Mouse (Mus musculus) G1E (cell line): ENCODE results near the gene Gnas. TPM values are rescaled to one million over a fixed set of nuclear protein-coding genes. Genes with fewer than 3 reads are reported as not detected.

ENCODE experiments used
- ATAC-seq: 2 replicates; pipeline ENCODE4 v1.8.0; 2016; ENCODE audit warnings: mild to moderate bottlenecking; ENCODE audit not compliant: insufficient number of reproducible peaks, poor library complexity, low FRiP score, severe bottlenecking; ENCODE audit errors: extremely low read depth
- DNase-seq: peaks from one replicate; pipeline ENCODE4 v3.0.0; 2012; ENCODE audit warnings: low spot score
- H3K27me3 ChIP-seq: 2 replicates; pipeline ENCODE4 v1.6.1; 2012; ENCODE audit warnings: mild to moderate bottlenecking, low read length, inconsistent platforms; ENCODE audit not compliant: insufficient read depth
- H3K36me3 ChIP-seq: replicated peaks from 2 replicates; pipeline ENCODE3; 2012; ENCODE audit warnings: mild to moderate bottlenecking, inconsistent platforms
- H3K4me1 ChIP-seq: 2 replicates; pipeline ENCODE4 v1.6.1; 2012; ENCODE audit warnings: low read depth, low read length, inconsistent platforms, mixed read lengths; ENCODE audit not compliant: insufficient read depth
- H3K4me3 ChIP-seq: 2 replicates; pipeline ENCODE4 v1.5.1; 2012; ENCODE audit warnings: low read depth, mild to moderate bottlenecking, inconsistent platforms, low read length, moderate library complexity, mixed read lengths
- H3K9me3 ChIP-seq: replicated peaks from 2 replicates; pipeline ENCODE4 v1.6.1; 2012; ENCODE audit warnings: inconsistent platforms
- CTCF ChIP-seq: IDR thresholded peaks from 2 replicates; pipeline ENCODE4 v1.5.1; 2012; ENCODE audit warnings: low read depth, low read length, inconsistent platforms, mixed read lengths
- GATA1 ChIP-seq: IDR thresholded peaks from 2 replicates; pipeline ENCODE4 v1.6.1; 2012; ENCODE audit warnings: borderline replicate concordance, low read length, inconsistent platforms, mixed read lengths
- GATA2 ChIP-seq: IDR thresholded peaks from 2 replicates; pipeline ENCODE4 v1.6.1; 2012; ENCODE audit warnings: low read depth, low read length, inconsistent platforms, borderline replicate concordance
- POLR2AphosphoS5 ChIP-seq: IDR thresholded peaks from 2 replicates; pipeline ENCODE4 v1.6.1; 2012; ENCODE audit warnings: low read depth, low read length, inconsistent platforms; ENCODE audit not compliant: insufficient replicate concordance
- TAL1 ChIP-seq: conservative IDR thresholded peaks from 2 replicates; pipeline ENCODE4 v1.6.1; 2012; ENCODE audit warnings: low read depth, low read length, inconsistent platforms, mixed read lengths
- polyA plus RNA-seq: library from polyadenylated mRNA; stranded (reverse); fragments of >175 nt; gene quantifications from 2 replicates; pipeline ENCODE4 v1.2.3, GENCODE M21; 2012
- total RNA-seq, 2 experiments: library from RNA; stranded (forward) in 1 of 2; stranded (reverse) in 1 of 2; fragments of 200-1000 nt in 1 of 2; fragments of >200 nt in 1 of 2; fragmentation: Nextera tagmentation in 1 of 2; gene quantifications; 2 replicates each; pipeline ENCODE4 v1.2.3; 2014 to 2017

Gnas gene
- total and polyA plus RNA-seq, 3 experiments, result 490 to 1,097 (median 935) TPM

GRCm38 (mm10) chr2:174261801-174262200, 22.3 kb upstream of the Gnas start:
- Histone ChIP-seq H3K4me3 (no peak overlapping the region), H3K36me3 (peaks cover 31% of the 10 kb centered on the region), H3K27me3 (peaks cover 24% of the 10 kb centered on the region), H3K4me1 (no peaks in the 10 kb centered on the region), H3K9me3 (peaks cover 20% of the 10 kb centered on the region)
- TF ChIP-seq CTCF, result no peak
- no peak for TF ChIP-seq GATA2
- TF ChIP-seq POLR2AphosphoS5, result no peak
- no peak for TF ChIP-seq TAL1
- TF ChIP-seq GATA1, result no peak
- no peak for DNase-seq
- no peak for ATAC-seq

DNA sequence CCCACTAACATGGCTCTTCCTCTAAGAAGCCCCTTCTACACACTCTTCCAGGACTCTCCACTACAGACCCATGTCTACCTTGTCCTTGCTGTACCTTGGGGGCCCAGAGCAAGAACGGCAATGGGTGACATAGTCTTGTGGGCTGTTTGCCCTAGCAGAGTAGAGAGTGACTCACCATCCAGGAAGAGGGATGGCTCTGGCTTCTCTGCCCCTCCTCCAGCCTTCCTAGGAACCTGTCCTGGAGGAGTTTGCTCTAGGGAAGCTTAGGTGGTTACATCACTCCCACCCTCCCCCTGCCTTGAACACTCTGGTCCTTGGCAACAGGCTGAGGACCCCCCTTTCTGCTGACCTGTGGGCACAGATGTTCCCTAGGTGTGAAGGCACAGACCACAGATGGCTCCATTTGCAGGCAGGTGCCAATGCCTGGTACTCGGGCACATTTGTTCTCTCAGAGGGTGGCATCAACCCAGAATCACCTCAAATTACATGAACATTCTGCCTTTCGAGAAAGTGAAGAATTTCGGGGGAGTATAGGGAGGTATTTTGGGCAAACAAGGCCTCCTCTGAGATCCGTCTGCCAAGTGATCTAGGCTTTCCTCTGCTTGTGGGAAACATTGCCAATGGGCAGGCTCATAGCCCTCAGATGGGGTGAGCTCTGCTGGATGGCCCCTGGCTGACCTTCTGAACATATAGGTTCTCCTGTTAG, 20.9 kb upstream of the Gnas start:
- TF ChIP-seq CTCF (no peak), POLR2AphosphoS5 (no peak), GATA2 (no peak), TAL1 (no peak)
- H3K9me3 ChIP-seq, result peaks cover 21% of the 10 kb centered on the region
- peaks cover 13% of the 10 kb centered on the region for H3K27me3 ChIP-seq
- DNase-seq (no peak), ATAC-seq (no peak)
- no peak overlapping the region for H3K4me3 ChIP-seq
- peaks cover 46% of the 10 kb centered on the region for H3K36me3 ChIP-seq
- H3K4me1 ChIP-seq, result no peaks in the 10 kb centered on the region

DNA sequence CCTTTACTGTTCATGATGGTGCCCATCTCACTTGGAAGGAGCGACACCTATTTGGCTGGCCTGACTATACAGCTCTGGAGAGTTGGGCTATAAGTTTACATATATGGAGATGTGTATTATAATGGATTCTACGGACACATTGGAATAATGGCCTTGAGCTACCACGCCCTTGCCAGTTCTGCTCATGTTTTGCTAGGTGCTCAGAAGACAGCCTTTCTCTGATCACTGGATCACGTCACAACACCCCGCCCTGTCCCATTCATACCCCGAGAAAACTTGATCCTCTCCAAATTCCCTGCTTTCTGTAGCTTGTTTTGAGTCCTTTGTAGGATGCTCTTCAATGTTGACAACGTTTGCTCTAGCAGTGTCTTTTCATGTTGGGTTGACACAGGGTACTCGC, 19.9 kb upstream of the Gnas start:
- ATAC-seq, result no peak
- TF ChIP-seq POLR2AphosphoS5 (no peak; the same call in 1 of the 2 replicates), CTCF (no peak), TAL1 (no peak), GATA2 (no peak), GATA1 (no peak)
- Histone ChIP-seq H3K9me3 (peaks cover 17% of the 10 kb centered on the region), H3K27me3 (peaks cover 6% of the 10 kb centered on the region), H3K4me1 (no peaks in the 10 kb centered on the region; the same call in 1 of the 2 replicates), H3K4me3 (no peak overlapping the region), H3K36me3 (peaks cover 55% of the 10 kb centered on the region)
- no peak for DNase-seq

DNA sequence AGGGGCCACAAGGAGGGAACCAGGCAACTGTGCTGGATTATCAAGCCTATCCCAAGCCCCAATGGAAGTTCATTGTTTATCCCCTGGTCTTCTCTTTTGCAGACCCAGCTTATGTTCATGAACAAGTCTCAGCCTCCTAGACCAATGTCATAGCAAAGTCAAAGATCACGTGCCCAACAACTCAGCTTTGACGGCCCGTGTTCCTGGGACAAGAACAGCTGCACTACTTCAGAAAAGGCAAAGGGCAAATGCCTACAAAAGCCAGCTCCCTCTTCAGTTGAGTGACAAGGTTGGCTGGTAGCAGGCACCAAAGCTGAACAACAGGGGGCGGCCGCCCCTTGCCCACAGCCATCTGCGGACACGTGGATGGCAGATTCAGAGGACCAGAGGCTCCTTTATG, 13.7 kb upstream of the Gnas start:
- no peak overlapping the region for H3K4me3 ChIP-seq
- TF ChIP-seq CTCF (no peak), TAL1 (no peak), GATA2 (no peak), GATA1 (no peak), POLR2AphosphoS5 (no peak)
- ATAC-seq, result no peak
- no peaks in the 10 kb centered on the region for H3K27me3 ChIP-seq
- peaks cover 17% of the 10 kb centered on the region for H3K9me3 ChIP-seq
- peaks cover 8% of the 10 kb centered on the region; the same call in 1 of the 2 replicates for H3K4me1 ChIP-seq
- no peak for DNase-seq
- H3K36me3 ChIP-seq, result peaks cover 99% of the 10 kb centered on the region

- peaks cover 99% of the 10 kb centered on the region for H3K36me3 ChIP-seq
- peaks cover 8% of the 10 kb centered on the region; the same call in 1 of the 2 replicates for H3K4me1 ChIP-seq
- TF ChIP-seq POLR2AphosphoS5 (no peak), CTCF (no peak), TAL1 (no peak), GATA1 (no peak), GATA2 (no peak)
- H3K4me3 ChIP-seq, result no peak overlapping the region
- H3K9me3 ChIP-seq, result peaks cover 17% of the 10 kb centered on the region
- ATAC-seq (no peak), DNase-seq (no peak)
- H3K27me3 ChIP-seq, result no peaks in the 10 kb centered on the region
Measured at GRCm38 (mm10) chr2:174271459-174271858, 12.7 kb upstream of the Gnas start.

DNA sequence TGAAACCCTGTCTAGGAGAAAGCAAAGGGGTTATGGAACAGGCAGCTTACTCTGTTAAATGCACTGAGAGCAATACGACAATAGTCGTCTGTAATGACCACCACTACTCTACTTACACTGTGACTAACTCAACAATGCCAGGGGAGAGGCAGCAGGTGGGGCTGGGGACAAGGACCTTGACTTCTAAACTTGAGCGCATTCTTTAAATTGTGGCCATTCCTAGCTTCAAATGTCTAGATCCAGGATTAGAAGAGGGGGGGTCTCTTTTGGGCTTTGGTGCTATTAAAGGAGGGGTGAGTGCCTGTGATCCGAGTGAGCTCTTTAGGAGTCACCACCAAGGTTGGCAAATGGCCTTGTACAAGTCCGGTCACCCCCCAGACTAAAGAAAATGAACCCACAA, 11.0 kb upstream of the Gnas start:
- Histone ChIP-seq H3K4me3 (no peak overlapping the region), H3K27me3 (no peaks in the 10 kb centered on the region), H3K9me3 (peaks cover 15% of the 10 kb centered on the region), H3K36me3 (peaks cover 98% of the 10 kb centered on the region), H3K4me1 (peaks cover 8% of the 10 kb centered on the region; the same call in 1 of the 2 replicates)
- DNase-seq (no peak), ATAC-seq (no peak)
- TF ChIP-seq GATA1, result no peak
- no peak for TF ChIP-seq CTCF

GRCm38 (mm10) chr2:174273961-174274360, 10.2 kb upstream of the Gnas start:
- no peaks in the 10 kb centered on the region for H3K27me3 ChIP-seq
- H3K36me3 ChIP-seq, result peaks cover 98% of the 10 kb centered on the region
- H3K9me3 ChIP-seq, result peaks cover 11% of the 10 kb centered on the region
- DNase-seq (no peak), ATAC-seq (no peak)
- no peak for TF ChIP-seq POLR2AphosphoS5
- TF ChIP-seq TAL1, result no peak
- no peak for TF ChIP-seq CTCF
- no peak for TF ChIP-seq GATA1
- no peak for TF ChIP-seq GATA2
- no peak overlapping the region for H3K4me3 ChIP-seq
- H3K4me1 ChIP-seq, result peaks cover 10% of the 10 kb centered on the region; the same call in 1 of the 2 replicates
